Mouse (Mus musculus): ENCODE data around the gene Tmed9.

Gene Tmed9

DNA sequence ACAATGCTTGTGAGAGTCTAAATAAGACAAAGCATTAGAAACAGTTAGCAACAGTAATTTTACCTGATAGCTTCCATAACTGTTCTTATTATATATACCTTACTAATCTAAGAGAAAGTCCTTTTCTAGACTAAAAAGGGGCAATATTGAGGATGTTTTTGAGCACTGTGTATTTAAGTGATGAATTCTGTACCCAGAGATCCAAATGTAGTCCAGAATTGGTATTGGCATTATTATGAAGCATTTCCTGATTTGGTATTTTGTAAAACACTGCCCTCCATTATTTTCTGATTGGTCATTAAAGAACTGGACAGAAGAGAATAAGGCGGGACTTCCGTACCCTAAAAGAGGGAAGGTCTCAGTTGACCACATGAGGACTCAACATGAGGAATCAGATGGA is at the start of gene Tmed9:
Gene Tmed9 (plus strand): TSS at position 301 of the 400 bp plus-strand sequence.
- DNase-seq (ENCODE audit: low read depth), result no peak

DNA sequence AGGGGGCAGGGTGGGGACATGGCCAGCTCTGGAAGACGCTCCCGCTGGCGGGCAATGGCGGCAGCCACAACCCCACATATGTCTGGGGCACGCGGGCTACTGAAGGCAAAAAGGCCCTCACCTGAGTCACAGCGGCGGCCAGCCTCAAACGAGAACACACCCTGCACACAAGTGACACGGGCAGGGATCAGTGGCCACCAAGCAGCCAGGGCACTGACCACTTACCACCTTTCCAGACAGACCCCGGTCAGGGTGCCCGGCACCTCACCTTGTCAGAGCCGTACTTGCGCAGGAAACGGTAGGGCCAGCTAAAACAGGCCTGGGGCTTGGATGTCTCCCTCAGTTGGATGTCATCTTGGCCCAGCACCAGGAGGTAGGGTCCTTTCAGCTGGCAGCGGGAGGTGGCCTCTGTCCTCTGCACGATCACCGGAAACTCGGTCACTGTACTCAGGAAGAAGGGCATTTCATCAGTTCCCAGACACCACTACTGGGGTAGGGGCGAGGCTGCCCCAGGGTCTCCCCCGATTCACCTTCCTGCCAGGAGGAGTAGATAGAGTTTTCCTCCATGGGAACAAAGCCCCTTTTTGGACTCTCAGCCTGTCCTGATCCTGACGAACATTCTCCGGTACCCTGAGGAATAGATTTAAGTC is 49.5 kb upstream of the Tmed9 start:
- DNase-seq (ENCODE audit: low read depth), result no peak

DNA sequence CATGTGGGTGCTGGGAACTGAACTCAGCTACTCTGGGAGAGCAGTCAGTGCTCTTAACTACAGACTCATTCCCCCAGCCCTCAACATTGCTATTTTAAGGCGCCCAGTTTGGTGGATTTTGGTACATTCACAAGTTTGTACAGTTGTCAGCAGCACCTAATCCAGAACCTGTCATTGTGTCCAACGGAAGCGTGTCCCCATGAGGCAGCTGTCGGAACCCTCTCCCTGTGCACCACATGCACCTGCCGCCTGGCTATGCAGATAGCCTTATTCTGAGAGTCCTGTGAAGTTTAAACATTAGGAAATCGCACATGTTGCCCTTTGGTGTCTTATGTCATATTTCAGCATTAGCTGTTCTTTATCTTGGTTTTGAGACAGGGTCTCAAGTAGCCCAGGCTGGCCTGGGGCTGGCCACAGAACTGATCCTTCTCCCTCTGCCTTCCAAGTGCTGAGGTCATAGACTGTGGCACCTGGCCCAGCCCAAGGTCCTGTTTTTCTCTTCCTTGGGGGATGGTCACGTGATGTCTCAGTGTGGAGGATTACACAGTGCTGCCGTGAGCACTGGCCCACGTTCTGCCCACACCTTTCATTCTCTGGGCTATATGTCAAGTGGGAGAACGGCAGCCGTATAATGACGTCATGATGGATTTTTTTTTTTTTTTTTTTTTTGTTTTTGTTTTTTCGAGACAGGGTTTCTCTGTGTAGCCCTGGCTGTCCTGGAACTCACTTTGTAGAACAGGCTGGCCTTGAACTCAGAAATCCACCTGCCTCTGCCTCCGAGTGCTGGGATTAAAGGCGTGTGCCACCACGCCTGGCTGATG is 47.6 kb upstream of the Tmed9 start:
- no peak for DNase-seq (ENCODE audit: low read depth)

DNA sequence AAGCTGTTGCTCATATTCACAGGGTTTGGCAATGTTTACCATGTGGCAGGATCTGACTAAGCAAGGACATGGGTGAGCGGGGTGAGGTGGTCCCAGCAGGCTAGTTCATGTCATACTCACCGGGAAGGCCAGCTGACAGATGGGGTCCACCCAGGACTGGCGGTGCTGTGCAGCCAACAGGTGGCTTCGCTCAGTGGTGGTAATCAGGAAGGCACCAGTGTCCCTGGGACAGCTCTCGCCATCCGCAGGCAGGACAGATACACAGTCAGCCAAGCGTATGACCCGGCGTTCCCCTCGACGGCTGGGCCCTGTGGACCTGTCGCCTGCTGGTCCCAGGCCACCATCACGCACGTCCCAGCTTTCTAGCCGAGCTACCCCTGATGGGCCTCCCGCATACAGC is 46.3 kb upstream of the Tmed9 start:
- no peak for DNase-seq (ENCODE audit: low read depth)

DNA sequence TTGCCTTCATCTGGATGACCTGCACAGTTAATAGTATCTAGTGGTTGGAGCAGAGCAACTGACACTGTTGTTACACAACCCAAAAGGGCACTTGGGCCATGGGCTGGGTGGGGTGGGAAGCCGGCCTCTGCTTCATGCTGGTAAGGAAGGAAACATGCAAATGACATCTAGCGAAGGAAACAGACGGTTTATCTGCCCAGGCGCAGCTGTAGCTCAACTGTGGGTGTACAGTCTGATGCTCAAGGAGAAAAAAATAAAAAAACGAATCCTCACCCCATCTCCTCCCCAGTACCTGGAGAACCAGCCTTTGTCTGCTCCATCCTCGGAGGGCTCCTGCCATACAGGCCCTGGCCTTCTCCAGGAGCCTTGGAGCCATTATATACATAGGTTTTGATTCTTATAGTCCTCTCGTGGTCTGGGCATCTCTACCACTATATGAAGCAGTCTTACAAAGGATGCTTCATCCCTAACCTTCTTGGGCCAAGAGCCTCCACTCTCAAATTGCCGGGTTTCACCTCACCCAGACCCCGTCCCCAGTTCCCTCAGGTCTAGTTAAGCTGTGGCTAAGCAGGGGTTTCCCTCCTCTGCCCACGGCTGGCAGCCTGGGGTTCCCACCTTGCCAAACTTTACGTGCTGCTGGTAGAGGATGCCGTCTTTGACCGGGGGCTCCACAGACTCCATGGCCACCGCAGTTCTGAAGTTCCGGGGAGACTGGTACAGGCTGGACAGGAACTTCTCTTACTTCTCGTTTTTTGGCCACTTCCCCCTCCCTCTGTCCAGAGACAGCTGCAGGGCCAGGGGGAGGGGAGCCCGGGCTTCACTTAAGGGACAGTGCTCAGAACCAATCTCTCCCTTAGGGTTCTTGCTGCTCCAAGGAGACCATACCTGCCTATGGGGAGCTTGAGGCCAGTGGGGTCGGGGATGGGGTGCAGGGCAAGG is 45.4 kb upstream of the Tmed9 start:
- DNase-seq (ENCODE audit: low read depth), result no peak

DNA sequence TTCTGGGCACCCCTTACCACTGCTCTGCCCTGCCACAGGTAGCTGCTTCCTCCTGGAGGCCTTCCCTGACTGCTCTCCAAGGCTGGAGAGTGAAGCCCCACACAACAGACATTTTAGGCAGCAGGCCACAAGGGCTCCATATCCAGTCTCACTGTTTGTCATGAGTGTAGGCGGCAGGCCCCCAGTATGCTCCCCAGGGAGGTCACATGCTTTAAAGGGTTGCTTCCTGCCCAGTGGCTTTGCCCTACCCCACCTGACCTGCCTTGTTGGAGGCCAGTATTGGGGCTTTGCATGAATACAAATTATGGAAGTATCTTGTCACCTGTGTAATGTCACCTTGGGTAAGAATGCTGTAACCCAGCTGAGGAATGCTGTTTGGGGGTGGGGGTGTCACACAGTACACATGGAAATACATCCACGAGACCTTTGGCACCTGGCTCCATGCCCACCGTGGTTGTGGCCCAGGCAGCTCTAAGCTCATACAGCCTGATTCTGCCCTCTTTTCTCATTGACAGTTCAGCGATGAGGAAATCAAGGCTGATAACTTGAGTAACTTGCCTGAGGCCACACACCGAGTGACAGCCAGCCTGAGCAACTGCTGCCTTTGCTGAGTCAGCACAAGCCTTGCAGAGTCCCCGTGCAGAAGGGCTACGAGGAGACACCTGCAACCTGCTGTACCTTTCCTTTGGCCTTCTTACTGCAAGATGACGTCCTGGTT is 44.2 kb upstream of the Tmed9 start, which contains the start of gene Dok3:
Gene Dok3 (minus strand): TSS at position 99 of the 718 bp plus-strand sequence.
- DNase-seq (ENCODE audit: low read depth), result no peak

DNA sequence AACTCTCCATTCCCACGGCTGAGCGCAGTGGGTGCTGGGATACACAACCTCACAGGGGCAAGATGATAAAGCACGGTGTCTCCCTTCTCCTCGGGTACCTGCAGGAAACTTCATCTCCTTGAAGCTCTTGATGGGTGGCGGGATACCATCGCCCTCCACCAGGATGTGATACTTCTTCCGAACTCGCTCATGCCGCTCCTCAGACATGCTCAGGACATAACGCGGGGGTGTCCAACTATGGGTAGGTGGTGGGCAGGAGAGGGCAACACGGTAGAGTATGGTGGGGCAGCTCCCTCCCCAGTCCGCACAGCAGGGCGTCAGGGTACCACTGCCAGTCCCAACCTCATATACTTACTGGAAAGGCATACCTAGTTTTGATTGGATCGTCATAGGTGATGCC is 38.3 kb upstream of the Tmed9 start:
- DNase-seq (ENCODE audit: low read depth), result no peak

DNA sequence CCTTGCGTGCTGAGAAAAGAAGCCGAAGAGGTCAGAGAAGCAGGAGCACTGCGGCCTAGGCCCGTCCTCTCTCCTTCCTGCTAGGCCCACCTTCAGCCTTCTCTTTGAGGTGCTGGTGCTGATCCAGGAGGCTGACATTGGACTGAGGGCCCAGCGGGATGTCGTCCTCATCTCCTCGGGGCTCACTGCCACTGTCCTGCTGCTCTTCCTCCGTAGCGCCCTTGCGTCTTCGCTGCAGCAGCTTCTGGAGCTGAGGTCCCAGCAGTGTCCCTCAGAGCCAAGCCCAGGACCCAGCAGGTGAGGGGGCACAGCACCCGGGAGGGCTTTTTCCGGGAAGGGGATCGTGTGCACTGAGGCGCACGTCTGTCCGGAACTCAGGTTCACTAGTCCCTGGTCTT is 37.7 kb upstream of the Tmed9 start:
- no peak for DNase-seq (ENCODE audit: low read depth)

DNA sequence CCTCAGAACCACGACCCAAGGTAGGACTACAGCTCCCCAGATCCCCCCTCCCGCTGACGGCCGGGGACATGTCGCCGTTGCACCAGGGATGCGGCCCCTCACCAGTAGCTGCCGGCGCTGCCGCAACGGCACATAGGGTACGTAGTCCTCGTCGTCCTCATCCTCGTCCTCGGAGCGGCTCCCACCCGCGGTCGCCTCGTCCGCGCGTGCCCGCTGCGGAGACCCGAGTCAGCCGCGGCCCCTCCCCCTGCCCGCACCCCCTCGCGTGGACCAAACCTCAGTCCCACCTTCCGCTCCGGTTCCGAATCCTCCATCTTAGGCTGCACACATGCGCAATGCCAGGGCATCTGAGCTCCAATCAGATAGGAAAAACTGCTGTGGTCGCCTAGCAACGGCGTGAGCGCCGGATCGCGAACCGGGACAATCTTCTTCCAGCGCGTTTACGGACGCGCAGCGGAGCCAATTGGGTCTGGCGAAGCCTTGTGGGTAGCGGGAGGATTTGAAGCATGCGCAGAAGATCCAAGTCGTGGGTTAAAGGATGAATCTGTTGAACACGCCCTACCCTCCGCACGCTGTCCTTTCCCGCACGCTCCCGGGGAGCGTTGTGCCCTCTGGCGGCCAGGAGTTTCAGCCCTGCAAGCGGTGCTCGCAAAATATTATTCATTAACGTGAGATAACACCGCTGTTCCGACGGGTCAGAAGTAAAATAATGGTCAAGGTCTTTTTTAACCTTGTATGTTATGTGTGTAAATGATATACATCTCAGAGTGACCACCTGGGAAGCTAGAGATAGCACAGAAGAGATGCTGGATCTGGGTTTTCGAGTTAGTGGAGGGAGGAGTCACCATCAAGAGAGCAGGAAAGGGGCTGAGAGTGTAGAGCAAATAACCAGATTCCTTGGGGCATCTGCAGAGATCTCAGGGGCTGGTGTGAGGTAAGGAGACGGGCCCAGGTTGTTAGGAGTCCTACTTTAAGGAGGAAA is 37.0 kb upstream of the Tmed9 start, which contains the start of gene Ddx41:
Gene Ddx41 (minus strand): TSS at position 465 of the 982 bp plus-strand sequence.
- peak; percentile 100 for DNase-seq (ENCODE audit: low read depth)

DNA sequence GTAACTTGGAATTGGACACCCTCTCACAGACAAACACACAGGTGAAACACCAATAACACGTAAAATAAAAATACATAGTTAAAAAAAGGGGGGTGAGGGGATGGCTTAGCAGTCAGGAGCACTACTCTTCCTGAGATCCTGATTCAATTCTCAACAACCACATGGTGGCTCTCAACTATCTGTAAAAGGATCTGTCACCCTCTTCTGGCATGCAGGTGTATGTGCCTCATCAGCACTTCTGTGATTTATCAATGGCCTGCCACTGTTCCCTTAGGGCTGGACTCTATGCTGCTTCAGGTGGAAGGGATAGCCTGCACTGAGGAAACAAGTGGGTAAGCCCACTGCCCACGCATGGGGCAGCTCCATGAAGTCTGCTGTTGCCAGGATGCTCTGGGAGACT is 32.6 kb upstream of the Tmed9 start:
- no peak for DNase-seq (ENCODE audit: low read depth)

DNA sequence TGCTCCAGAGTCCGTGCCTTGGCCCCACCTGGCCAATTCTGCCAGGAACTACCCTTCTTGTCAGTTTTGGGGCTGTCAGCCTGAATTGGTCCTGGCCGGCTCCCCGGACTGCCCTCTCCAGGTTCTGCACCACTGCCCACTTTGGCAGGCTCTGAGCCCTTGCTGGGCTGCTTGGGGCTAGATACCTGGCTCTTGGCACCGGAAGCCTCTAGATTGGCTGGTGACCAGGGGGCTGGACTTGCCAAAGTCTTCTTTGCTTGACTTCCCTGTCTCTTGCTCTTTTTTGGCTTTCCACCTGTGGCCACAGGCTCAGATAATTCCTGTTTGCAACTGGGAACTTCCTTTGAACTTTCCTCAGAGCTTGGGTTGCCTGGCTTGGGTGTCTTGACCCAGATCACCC is 30.6 kb upstream of the Tmed9 start:
- no peak for DNase-seq (ENCODE audit: low read depth)

DNA sequence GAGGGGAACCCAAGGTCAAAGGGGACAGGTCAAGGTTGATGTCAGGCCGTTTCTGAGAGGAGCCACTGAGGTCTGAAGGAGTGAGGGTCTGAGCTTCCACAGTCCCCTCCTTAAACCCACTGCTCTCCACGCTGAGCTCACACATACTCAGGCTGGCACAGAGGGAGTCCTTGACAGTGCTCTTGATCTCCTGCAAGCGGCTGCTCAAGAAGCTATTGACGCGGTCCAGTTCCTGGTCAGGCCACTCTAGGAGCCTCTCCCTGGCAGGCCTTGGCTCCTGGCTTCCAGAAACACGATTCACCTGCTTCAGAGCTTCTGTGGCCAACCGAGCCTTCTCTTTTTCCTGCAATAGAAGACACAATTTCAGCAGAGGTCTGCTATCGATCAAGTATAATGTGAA is 30.1 kb upstream of the Tmed9 start:
- no peak for DNase-seq (ENCODE audit: low read depth)

DNA sequence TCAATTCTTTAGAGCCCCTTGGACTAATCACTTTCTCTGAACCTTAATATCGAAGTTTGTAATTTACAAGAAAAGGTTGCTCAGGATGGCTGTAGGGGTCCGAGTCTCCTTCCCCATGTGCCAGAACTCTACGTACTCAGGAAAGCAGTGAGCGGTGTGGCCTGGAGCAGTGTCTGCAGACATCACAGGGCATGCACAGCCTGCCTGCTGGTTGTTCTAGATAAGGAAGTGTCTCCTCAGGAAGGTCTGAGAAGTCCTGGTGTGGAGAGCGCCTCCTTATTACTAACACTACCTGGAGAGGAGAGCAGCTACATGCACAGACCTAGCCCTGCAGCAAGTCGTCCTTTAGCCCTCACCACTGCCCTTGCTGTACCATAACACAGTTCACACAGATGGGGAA is 28.7 kb upstream of the Tmed9 start:
- no peak for DNase-seq (ENCODE audit: low read depth)

DNA sequence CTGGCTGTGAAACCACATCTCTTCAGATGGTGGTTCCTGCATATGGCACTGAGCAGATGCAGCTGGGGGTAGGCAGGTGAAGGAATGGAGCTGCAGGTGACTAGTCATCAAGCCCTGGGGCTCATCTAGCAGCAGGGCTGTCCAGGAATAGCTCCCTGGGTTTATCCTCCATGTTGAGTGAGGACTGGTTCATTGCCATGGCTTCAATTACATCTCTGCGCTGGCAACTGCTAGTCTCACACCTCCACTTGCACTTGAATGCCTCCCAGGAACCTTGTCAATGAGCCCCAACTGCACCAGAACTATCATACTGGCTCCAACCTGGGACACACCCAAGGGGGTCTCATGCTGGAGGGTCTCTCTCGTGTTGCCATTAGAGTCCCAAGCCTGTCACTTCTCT is 25.6 kb upstream of the Tmed9 start:
- DNase-seq (ENCODE audit: low read depth), result no peak

DNA sequence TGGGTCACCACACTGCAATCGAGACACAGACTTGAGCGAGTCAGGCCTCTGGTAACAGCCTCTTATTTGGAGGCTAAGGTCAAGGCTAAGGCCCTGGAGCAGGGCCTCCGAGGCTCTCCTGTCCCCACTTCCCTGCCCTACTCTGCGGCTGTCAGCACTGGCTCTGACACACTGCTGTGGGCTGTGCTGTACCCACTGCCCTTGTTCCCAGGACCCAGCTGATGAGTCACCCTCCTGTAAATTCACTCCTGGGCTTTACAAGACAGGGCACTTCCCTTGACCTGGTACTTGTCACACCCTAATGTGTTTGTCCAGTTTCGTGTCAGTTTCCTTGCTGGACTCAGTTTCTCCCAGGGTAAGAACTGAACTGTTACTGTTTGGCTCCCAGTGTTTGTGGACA is 25.1 kb upstream of the Tmed9 start:
- DNase-seq (ENCODE audit: low read depth), result no peak

DNA sequence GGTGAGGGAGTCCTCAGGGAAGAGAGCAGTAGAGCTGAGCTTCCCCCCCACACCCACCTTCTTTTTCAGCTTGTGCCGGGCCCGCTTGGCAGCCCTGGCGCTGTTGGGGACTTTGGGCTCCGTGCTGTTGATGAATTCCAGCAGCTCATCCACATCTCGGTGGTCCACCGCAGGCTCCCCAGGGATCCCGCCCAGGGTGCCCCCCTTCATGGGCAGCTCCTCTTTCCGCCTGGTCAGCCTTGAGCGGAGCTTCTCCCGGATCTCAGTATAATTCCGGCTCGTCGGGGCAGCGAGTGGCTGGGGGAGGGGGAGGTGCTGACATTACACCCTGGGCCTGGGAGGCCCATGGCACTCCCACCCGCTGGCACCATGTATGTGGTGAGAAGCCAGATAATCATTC is 24.5 kb upstream of the Tmed9 start:
- no peak for DNase-seq (ENCODE audit: low read depth)

DNA sequence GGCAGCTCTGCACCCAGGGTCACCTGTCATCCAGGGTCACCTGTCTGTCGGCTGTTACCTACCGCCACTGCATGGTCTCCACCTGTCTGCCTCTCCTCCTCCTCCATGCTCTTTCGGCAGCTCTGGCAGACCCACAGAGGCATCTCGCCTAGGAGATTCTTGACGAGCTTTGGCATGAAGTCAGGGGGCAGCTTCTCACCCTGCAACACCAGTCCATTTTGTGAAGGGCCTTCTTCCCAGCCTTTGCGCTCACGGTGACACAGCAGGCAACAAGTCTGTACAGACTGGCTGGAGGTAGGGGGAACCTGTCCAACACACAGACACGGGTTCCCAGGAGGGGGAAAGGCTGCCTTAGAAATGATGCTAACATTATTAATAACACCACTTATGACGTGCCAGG is 17.6 kb upstream of the Tmed9 start:
- DNase-seq (ENCODE audit: low read depth), result no peak

DNA sequence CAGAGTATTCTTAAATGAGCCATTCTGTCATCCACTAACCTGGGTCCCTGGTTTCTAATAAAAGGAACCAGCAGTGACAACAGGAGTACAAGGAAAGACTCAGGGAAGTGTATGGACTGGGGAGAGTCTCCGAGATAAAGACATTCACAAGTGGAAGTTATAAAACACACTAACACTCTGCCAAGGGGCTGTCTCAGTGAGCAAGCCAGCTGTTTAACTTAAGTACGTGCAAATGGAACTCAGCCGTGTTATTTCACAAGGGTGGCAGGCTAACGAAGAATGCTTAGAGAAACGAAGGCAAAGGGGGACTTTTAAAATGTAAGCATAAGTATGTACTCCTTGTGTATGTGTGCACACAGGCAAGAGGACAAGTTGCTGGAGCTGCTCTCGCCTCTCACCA is 16.0 kb upstream of the Tmed9 start:
- no peak for DNase-seq (ENCODE audit: low read depth)

DNA sequence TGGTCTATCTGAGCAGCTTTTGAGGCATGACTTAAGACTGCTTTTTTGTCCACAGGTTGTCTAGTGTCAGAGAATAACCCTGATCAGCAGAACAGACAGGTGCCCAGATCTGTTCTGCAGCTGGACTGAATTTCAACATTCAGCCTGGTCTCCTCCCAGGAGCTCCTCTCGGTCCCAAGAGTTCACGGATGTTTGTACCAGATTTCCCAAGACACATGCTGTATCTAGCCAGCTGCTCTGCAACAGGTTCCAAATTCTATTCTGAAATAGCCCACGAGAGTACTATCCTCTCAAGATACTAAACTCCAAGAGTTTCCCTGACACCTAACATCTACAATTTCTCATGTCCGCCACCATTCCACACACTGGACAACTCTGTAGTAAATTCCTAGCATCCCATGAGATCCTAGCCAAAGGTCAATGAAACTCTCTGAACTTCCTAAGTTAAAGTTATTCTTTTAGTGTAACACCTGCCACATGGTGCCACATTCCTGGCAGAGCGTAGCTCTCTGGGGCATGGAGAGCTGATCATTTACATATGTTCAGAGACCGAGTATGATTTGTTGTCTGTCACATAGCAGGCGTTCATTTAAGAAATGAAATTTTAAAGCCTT is 10.2 kb upstream of the Tmed9 start:
- no peak for DNase-seq (ENCODE audit: low read depth)

DNA sequence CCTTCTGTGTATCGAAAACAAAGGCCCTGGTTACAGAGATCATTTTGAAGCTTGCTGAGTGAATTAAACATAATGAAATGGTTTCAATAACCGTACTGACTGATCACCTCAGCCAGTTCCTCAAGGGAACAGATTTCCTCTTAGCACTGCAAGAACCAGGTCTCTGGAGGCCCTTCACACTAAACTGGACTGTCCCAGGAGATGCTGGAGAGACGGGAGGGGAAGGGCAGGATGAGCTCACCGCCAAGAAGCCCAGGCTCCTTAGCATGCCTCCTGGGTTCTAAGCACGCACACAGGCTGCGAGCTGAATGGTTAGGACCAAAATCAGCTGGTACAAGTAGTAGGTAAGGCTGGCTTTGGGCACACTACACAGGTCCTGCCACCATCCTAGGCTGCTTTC is 6.5 kb upstream of the Tmed9 start:
- DNase-seq (ENCODE audit: low read depth), result no peak
